Mouse (Mus musculus) midbrain, embryonic 10.5 days (tissue): ENCODE data around the gene Mtcl1. TPM values are rescaled to one million over a fixed set of nuclear protein-coding genes. Genes with fewer than 3 reads are reported as not detected.
A peak's percentile ranks its signal among the peaks of the same experiment; 100 is the strongest.

Experiments used
- DNase-seq: peaks from one replicate; pipeline ENCODE4 v3.0.0-alpha.2; 2017; ENCODE audit warnings: low spot score
- H3K27ac ChIP-seq: fragments of 300-500 bp; sonication (generic); replicated peaks from 2 replicates; pipeline ENCODE4 v1.5.1; 2016; ENCODE audit warnings: mild to moderate bottlenecking
- H3K27me3 ChIP-seq: fragments of 300-500 bp; sonication (generic); 2 replicates; pipeline ENCODE4 v1.6.1; 2016; ENCODE audit warnings: low read depth, mild to moderate bottlenecking; ENCODE audit not compliant: poor library complexity, severe bottlenecking
- H3K36me3 ChIP-seq: fragments of 300-500 bp; sonication (generic); 2 replicates; pipeline ENCODE4 v1.6.1; 2016; ENCODE audit warnings: mild to moderate bottlenecking, moderate library complexity
- H3K4me1 ChIP-seq: fragments of 300-500 bp; sonication (generic); 2 replicates; pipeline ENCODE4 v1.6.1; 2016
- H3K4me3 ChIP-seq: fragments of 300-500 bp; sonication (generic); 2 replicates; pipeline ENCODE4 v1.5.1; 2016; ENCODE audit warnings: mild to moderate bottlenecking, moderate library complexity
- H3K9me3 ChIP-seq: fragments of 300-500 bp; sonication (generic); replicated peaks from 2 replicates; pipeline ENCODE4 v1.6.1; 2016; ENCODE audit warnings: mild to moderate bottlenecking
- WGBS: fragments of 180-500 bp; shearing (Covaris S2); methylation state at CpG from one replicate; pipeline ENCODE4 v1.1.7; 2016; 5-methylcytosine and 5-hydroxymethylcytosine counted together
- polyA plus RNA-seq: library from polyadenylated mRNA; unstranded; fragments of >200 nt; fragmentation: Nextera tagmentation; extraction: Ambion mirVana; gene quantifications from 2 replicates; pipeline ENCODE4 v1.2.1, GENCODE M21; 2016

Mtcl1 gene
- polyA plus RNA-seq: 45.9 and 65.2 TPM in 2 replicates

- peak within 1 kb of the TSS; percentile 98 for H3K27ac ChIP-seq
- peak; percentile 88 for DNase-seq
- H3K4me1 ChIP-seq: peaks cover 74% of the 10 kb centered on the region
- peak within 1 kb of the TSS; percentile 98 for H3K4me3 ChIP-seq
- H3K36me3 ChIP-seq: peaks cover 4% of the 10 kb centered on the region; the same call in 1 of the 2 replicates
- H3K27me3 ChIP-seq: peaks cover 18% of the 10 kb centered on the region; the same call in 1 of the 2 replicates
- WGBS: under 1% methylated on average over 76 of the region's 76 CpGs
- H3K9me3 ChIP-seq: no peaks in the 10 kb centered on the region
These were observed at the start of gene Mtcl1 for GRCm38 (mm10) chr17:66449460-66450341. Mtcl1 (minus strand) TSS chr17:66449750.

- Histone ChIP-seq H3K9me3 (no peaks in the 10 kb centered on the region), H3K36me3 (peaks cover 94% of the 10 kb centered on the region), H3K27ac (no peak overlapping the region), H3K27me3 (no peaks in the 10 kb centered on the region), H3K4me1 (no peaks in the 10 kb centered on the region), H3K4me3 (no peak overlapping the region)
- DNase-seq: no peak
- WGBS: 96% methylated on average over 14 of the region's 14 CpGs
These were observed 49.0 kb upstream of the Mtcl1 start for GRCm38 (mm10) chr17:66498598-66498997.

GRCm38 (mm10) chr17:66496589-66496988 is 47.0 kb upstream of the Mtcl1 start:
- Histone ChIP-seq H3K27ac (no peak overlapping the region), H3K27me3 (no peaks in the 10 kb centered on the region), H3K4me3 (no peak overlapping the region), H3K4me1 (no peaks in the 10 kb centered on the region), H3K36me3 (peaks cover 86% of the 10 kb centered on the region), H3K9me3 (no peaks in the 10 kb centered on the region)
- DNase-seq: no peak
- 97% methylated on average over 9 of the region's 9 CpGs for WGBS

DNA sequence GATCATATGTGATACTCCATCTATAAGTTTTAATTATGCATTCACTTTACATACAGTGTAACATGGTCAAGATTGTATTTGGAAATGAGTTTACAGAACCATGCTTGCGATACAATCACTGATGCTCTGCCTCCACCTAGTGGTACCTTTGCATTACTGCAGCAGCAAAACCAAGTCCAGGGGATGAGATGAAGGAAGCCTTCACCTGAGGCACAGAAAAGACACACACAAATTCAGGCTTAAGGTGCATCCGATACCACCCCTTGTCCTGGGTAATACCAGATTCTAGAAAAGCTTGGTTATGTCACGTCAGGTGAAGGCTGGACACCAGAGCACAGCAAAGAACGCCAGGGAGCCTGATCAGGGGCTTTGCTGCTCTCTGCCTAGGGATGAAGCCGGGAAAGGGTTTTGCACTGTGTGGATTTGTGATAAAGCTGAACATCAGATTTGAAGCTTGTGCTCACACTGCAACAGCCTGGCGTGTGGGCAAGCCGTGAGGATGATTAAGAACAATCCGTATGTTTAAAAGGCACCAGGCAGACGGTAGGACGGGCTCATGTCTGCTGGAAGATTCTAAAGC is 40.6 kb upstream of the Mtcl1 start:
- Histone ChIP-seq H3K9me3 (no peaks in the 10 kb centered on the region; the same call in 1 of the 2 replicates), H3K4me1 (peaks cover 11% of the 10 kb centered on the region), H3K27me3 (no peaks in the 10 kb centered on the region), H3K4me3 (no peak overlapping the region), H3K36me3 (peaks cover 21% of the 10 kb centered on the region), H3K27ac (no peak overlapping the region)
- peak; percentile 50 for DNase-seq
- 41% methylated on average over 10 of the region's 10 CpGs for WGBS

DNA sequence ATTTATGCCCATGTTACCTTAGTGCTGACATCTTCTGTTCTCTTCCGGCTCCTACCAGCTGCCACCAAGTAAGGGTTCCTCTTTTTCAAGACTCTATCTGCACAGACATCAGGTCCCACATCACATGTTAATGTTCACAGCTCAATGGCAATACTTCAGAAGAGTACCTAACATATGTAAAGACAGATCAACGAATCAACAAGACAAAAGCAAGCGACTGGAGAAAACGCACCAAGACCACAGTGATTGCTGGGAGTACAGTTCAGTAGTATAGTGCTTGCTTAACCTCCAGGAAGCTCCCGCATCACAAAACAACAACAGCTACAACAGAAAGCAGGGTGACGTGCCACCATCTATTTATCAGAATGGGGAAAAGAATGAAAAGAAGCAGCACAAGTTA is 37.0 kb upstream of the Mtcl1 start:
- peaks cover 37% of the 10 kb centered on the region for H3K4me1 ChIP-seq

DNA sequence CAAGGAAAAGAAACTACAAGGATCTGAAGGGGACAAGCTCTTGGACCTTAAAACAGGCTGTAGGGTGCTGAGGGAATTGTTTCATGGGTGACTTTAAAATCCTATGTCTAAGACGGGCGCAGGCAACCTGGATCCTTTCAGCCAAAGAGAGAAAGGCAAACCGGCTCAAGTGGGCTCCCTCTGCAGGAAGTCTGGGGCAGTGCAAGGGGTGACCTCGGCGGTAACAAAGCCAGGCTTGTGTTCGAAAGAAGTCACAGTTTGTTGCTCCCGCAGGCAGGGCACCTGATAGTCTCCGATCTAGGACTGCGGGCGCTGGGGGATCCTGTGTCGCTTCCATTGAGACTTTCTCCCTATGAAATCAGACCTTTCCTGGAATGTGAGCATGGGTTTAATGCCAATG is 36.2 kb upstream of the Mtcl1 start:
- Histone ChIP-seq H3K4me1 (peaks cover 46% of the 10 kb centered on the region), H3K27ac (peak overlapping the region; percentile 79), H3K36me3 (no peaks in the 10 kb centered on the region), H3K4me3 (no peak overlapping the region), H3K27me3 (peaks cover 18% of the 10 kb centered on the region), H3K9me3 (no peaks in the 10 kb centered on the region; the same call in 1 of the 2 replicates)
- peak; percentile 87 for DNase-seq
- 7% methylated on average over 11 of the region's 11 CpGs for WGBS

More for the DNA sequence above, 37.0 kb upstream of the Mtcl1 start:
- H3K4me3 ChIP-seq: no peak overlapping the region
- no peaks in the 10 kb centered on the region; the same call in 1 of the 2 replicates for H3K9me3 ChIP-seq
- DNase-seq: no peak
- H3K27me3 ChIP-seq: peaks cover 12% of the 10 kb centered on the region; the same call in 1 of the 2 replicates
- no peaks in the 10 kb centered on the region for H3K36me3 ChIP-seq
- WGBS: 89% methylated on average over 6 of the region's 6 CpGs
- H3K27ac ChIP-seq: no peak overlapping the region

DNA sequence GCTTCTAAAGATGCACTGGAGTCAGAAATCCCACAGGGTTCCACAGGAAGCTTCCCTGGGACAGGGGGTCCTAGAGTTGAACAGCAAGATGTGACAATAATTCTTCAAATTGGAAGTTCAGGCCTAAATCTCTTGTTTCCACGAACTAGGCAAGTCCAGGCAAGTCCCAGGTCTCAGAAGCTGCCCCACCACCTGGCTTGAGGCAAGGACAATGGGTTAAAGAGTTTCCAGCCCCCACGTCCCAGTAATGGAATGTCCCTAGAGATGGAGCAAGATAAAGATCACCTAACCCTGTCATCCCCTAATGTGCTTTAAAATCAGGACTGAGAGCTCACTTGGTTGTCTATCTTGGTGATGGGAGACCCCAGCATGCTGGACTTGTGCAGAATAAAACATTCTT is 35.4 kb upstream of the Mtcl1 start:
- Histone ChIP-seq H3K4me1 (peaks cover 54% of the 10 kb centered on the region), H3K27ac (peak overlapping the region; percentile 79; the same call in 1 of the 2 replicates), H3K27me3 (peaks cover 18% of the 10 kb centered on the region), H3K36me3 (no peaks in the 10 kb centered on the region), H3K4me3 (no peak overlapping the region), H3K9me3 (no peaks in the 10 kb centered on the region; the same call in 1 of the 2 replicates)
- 63% methylated on average over 2 of the region's 2 CpGs for WGBS
- no peak for DNase-seq

DNA sequence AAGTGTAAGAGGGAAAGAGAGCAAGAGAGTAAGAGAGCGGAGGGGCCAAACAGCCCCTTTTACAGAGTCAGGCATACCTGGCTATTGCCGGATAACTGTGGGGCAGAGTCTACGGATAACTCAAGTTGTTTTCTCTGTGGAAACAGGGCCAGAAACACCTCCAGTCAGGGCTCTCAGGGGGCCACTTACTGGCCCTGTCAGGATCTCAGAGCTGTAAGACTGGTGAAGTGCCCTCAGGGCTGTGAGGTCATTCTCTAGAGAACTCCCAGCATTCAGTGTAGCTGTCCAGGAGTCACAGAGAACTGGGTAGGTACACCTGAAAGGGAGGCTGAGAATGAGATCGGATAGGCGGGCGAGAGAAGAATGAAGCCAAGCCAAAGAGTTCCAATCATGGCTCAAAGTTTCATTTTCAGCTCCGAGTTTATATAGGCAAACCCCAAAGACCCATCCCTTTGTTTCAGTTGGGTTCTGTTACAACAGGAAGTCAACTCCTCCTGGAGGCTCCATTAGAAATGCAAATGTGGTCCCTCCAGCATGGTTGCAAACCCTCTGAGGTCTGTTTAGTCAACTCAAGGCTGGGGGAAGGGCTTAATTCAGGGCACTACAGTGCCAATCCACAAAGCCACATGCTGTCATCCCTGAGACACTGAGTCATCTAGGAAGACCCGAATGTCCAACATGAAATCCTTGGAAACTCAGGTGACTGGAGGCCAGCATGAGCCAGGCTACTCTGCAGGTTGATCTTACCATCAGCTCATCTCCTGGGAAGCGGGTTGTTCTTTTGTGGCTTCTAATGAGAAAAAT is 34.3 kb upstream of the Mtcl1 start:
- peak overlapping the region; percentile 61 for H3K27ac ChIP-seq
- WGBS: 70% methylated on average over 9 of the region's 9 CpGs
- H3K4me1 ChIP-seq: peaks cover 64% of the 10 kb centered on the region
- H3K27me3 ChIP-seq: peaks cover 18% of the 10 kb centered on the region
- H3K9me3 ChIP-seq: no peaks in the 10 kb centered on the region
- no peak overlapping the region for H3K4me3 ChIP-seq
- DNase-seq: no peak
- no peaks in the 10 kb centered on the region for H3K36me3 ChIP-seq

DNA sequence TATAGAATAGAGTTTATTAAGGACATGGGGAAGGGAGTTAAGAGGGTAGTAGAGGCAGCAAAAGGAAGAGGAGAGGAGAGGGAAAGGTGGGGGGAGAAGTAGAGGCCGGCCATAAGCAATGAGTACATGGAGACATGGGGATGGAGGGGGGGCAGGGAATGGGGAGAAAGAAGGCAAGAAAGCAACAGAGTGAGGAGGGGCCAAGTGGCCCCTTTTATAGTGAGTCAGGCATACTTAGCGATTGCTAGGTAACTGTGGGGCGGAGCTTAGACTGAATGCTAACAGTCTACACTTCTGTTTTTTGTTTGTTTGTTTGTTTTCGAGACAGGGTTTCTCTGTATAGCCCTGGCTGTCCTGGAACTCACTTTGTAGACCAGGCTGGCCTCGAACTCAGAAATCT is 31.7 kb upstream of the Mtcl1 start:
- no peaks in the 10 kb centered on the region for H3K9me3 ChIP-seq
- H3K36me3 ChIP-seq: no peaks in the 10 kb centered on the region
- peaks cover 18% of the 10 kb centered on the region for H3K27me3 ChIP-seq
- H3K4me3 ChIP-seq: no peak overlapping the region
- 69% methylated on average over 5 of the region's 5 CpGs for WGBS
- peaks cover 74% of the 10 kb centered on the region for H3K4me1 ChIP-seq
- no peak for DNase-seq
- peak overlapping the region; percentile 94 for H3K27ac ChIP-seq

DNA sequence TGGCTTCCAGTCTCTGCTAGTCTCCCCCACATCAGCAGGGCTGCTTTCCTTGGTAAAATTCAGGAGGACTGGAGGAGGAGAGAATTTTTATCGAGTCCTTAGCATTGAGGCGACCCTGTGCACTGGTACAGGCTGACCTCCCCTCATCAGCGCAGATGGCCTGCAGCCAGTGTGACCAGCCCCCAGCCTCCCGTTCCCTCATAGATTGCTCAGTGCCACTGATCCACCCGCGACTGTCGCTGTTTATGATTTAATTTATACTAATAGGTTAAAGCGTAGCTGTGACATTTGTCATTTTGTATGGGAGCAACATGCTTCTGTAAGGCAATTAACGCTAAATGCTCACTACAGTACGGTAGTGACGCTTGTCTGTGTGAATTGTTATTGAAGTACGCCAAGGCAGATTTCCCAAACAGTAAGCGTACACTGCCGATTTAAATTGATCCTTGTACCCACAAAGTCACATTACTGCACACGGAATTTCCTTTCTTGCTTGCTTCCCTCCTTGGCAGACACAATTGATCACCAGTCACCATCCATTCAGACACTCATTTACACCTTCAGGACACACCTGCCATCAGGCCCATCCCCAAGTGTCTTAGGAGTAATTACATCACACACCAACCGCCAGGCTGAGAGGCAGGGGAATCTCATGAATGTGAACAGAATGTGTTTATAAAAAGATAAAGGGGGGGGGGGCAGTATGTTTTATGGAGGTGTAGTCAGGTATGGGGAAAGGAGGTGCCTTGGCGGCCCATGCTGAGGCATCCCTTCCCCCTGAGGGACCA is 31.1 kb upstream of the Mtcl1 start:
- WGBS: 14% methylated on average over 17 of the region's 17 CpGs
- peak; percentile 21 for DNase-seq
- peak overlapping the region; percentile 41 for H3K4me3 ChIP-seq

GRCm38 (mm10) chr17:66479813-66480490 is 30.4 kb upstream of the Mtcl1 start:
- WGBS: 2% methylated on average over 21 of the region's 21 CpGs
- peak overlapping the region; percentile 94 for H3K27ac ChIP-seq
- peaks cover 18% of the 10 kb centered on the region for H3K27me3 ChIP-seq
- peak overlapping the region; percentile 41 for H3K4me3 ChIP-seq
- peaks cover 62% of the 10 kb centered on the region for H3K4me1 ChIP-seq
- H3K9me3 ChIP-seq: peaks cover under 1% of the 10 kb centered on the region
- DNase-seq: peak; percentile 92
- no peaks in the 10 kb centered on the region for H3K36me3 ChIP-seq

More for the DNA sequence above, 31.1 kb upstream of the Mtcl1 start:
- Histone ChIP-seq H3K27me3 (peaks cover 18% of the 10 kb centered on the region), H3K36me3 (no peaks in the 10 kb centered on the region), H3K4me1 (peaks cover 69% of the 10 kb centered on the region), H3K9me3 (no peaks in the 10 kb centered on the region), H3K27ac (peak overlapping the region; percentile 94)
